7 mouse cellular contexts compared by ENCODE assay signal in the genomic region with DNA sequence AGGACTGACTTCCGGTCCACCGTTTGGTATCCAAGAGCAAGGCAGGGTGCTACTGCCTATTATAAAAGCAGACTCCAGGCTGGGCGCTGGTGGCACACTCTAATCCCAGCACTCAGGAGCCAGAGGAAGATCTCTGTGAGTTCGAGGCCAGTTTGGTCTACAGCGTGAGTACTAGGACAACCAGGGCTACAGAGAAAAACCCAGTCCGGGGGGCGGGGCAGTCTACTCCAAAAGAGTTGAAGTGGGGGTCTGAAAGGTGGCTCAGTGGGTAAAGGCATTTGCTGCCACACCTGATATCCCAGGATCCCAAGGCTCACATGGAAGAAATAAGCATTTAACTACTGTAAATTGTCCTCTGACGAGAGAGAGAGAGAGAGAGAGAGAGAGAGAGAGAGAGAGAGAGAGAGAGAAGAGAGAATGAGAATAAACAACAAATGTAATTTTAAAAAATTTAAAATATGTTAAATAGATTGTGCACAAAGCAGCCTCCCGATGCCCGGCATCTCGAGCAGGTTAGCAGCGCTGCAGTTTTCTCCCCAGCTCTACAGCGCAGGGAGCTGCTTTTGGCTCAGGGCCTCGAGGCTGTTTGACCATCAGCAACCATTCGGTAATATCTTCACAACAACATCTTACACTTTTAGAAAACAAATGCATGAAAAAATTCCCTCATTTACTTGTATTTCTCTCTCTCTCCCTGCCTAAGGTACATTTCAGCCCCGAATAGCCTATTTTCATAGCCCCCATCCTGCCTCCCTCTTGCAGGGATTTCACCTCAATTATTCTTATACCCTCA. TPM values are rescaled to one million over a fixed set of nuclear protein-coding genes. Genes with fewer than 3 reads are reported as not detected.
DNase-seq lines count a peak whose midpoint lies in the region; ATAC-seq and TF ChIP-seq lines count a peak whose summit lies in the region.

No protein-coding gene starts in this region.

- H3K36me3 ChIP-seq in lung, embryonic 16.5 days (ENCODE audit: control insufficient read depth, insufficient read depth, low read length) = no peaks in the 10 kb centered on the region
- no peaks in the 10 kb centered on the region for H3K36me3 ChIP-seq in forebrain, embryonic 12.5 days (replicated peaks)
- H3K36me3 ChIP-seq in limb, embryonic 13.5 days = no peaks in the 10 kb centered on the region
- H3K36me3 ChIP-seq in stomach, postnatal 0 days (ENCODE audit: control insufficient read depth, insufficient read depth, low read length) = no peaks in the 10 kb centered on the region

- peak overlapping the region; percentile 55 for H3K4me3 ChIP-seq in lung, embryonic 16.5 days (ENCODE audit: low read length)
- H3K4me3 ChIP-seq in forebrain, embryonic 12.5 days (replicated peaks) = peak overlapping the region; percentile 47; the same call in 1 of the 2 replicates
- peak overlapping the region; percentile 55 for H3K4me3 ChIP-seq in limb, embryonic 13.5 days
- H3K4me3 ChIP-seq in stomach, postnatal 0 days (ENCODE audit: low read depth, low read length) = peak overlapping the region; percentile 52

- no peak for ATAC-seq in lung, embryonic 16.5 days (ENCODE audit: low read depth)
- ATAC-seq in forebrain, embryonic 12.5 days (ENCODE audit: low FRiP score) = no peak
- no peak for ATAC-seq in limb, embryonic 13.5 days (ENCODE audit: low FRiP score, low read depth)
- no peak for ATAC-seq in stomach, postnatal 0 days (ENCODE audit: low FRiP score, low TSS enrichment)

- peaks cover 53% of the 10 kb centered on the region for H3K27me3 ChIP-seq in lung, embryonic 16.5 days (ENCODE audit: control insufficient read depth, insufficient read depth, low read depth, low read length)
- H3K27me3 ChIP-seq in forebrain, embryonic 12.5 days = peaks cover 87% of the 10 kb centered on the region
- peaks cover 87% of the 10 kb centered on the region for H3K27me3 ChIP-seq in limb, embryonic 13.5 days
- H3K27me3 ChIP-seq in stomach, postnatal 0 days (ENCODE audit: control insufficient read depth, insufficient read depth, low read length) = no peaks in the 10 kb centered on the region; the same call in 1 of the 2 replicates

- 11% methylated on average over 16 of the region's 16 CpGs for WGBS in lung, embryonic 16.5 days
- WGBS in forebrain, embryonic 12.5 days = 22% methylated on average over 16 of the region's 16 CpGs
- WGBS in limb, embryonic 13.5 days = 15% methylated on average over 16 of the region's 16 CpGs
- 20% methylated on average over 16 of the region's 16 CpGs for WGBS in stomach, postnatal 0 days

- H3K9ac ChIP-seq in lung, embryonic 16.5 days (ENCODE audit: low read length) = no peak overlapping the region
- H3K9ac ChIP-seq in forebrain, embryonic 12.5 days = no peak overlapping the region
- H3K9ac ChIP-seq in limb, embryonic 13.5 days = no peak overlapping the region
- H3K9ac ChIP-seq in stomach, postnatal 0 days (ENCODE audit: low read length) = no peak overlapping the region

- TF ChIP-seq EP300 in stomach, postnatal 0 days (optimal IDR thresholded peaks at IDR 0.05) = no peak

- no peak for TF ChIP-seq CTCF in stomach, postnatal 0 days (IDR thresholded peaks at IDR 0.05; ENCODE audit: low read depth)

- no peak overlapping the region for H3K27ac ChIP-seq in lung, embryonic 16.5 days (ENCODE audit: low read length)
- H3K27ac ChIP-seq in forebrain, embryonic 12.5 days = no peak overlapping the region
- no peak overlapping the region for H3K27ac ChIP-seq in limb, embryonic 13.5 days
- no peak overlapping the region for H3K27ac ChIP-seq in stomach, postnatal 0 days (replicated peaks)

- no peak for DNase-seq in lung, adult 18-20 months
- no peak for DNase-seq in stomach, postnatal 0 days (ENCODE audit: low spot score)
- DNase-seq in layer of hippocampus, postnatal 25 days (ENCODE audit: extremely low spot score in 1 of 2, low spot score in 1 of 2) = no peak
- no peak for DNase-seq in right cerebral cortex, adult 2 months (ENCODE audit: low spot score in 2 of 2)

- peak overlapping the region; percentile 83; the same call in 1 of the 2 replicates for H3K4me2 ChIP-seq in lung, embryonic 16.5 days (ENCODE audit: low read depth, low read length)
- H3K4me2 ChIP-seq in forebrain, embryonic 12.5 days = peak overlapping the region; percentile 72
- peak overlapping the region; percentile 91 for H3K4me2 ChIP-seq in limb, embryonic 13.5 days (replicated peaks)
- peak overlapping the region; percentile 84 for H3K4me2 ChIP-seq in stomach, postnatal 0 days (replicated peaks; ENCODE audit: low read depth)

- H3K4me1 ChIP-seq in lung, embryonic 16.5 days (replicated peaks; ENCODE audit: control insufficient read depth, insufficient read depth, low read length) = peaks cover 18% of the 10 kb centered on the region
- H3K4me1 ChIP-seq in forebrain, embryonic 12.5 days = peaks cover 20% of the 10 kb centered on the region
- peaks cover 14% of the 10 kb centered on the region for H3K4me1 ChIP-seq in limb, embryonic 13.5 days
- H3K4me1 ChIP-seq in stomach, postnatal 0 days (replicated peaks; ENCODE audit: control insufficient read depth, insufficient read depth) = no peaks in the 10 kb centered on the region

- no peaks in the 10 kb centered on the region for H3K9me3 ChIP-seq in lung, embryonic 16.5 days (ENCODE audit: control insufficient read depth, low read length)
- H3K9me3 ChIP-seq in forebrain, embryonic 12.5 days = no peaks in the 10 kb centered on the region
- 0 out of 2 replicates have a peak, but pooled peaks cover 3% of the 10 kb centered on the region for H3K9me3 ChIP-seq in limb, embryonic 13.5 days
- no peaks in the 10 kb centered on the region for H3K9me3 ChIP-seq in stomach, postnatal 0 days (ENCODE audit: control insufficient read depth, low read length)

RNA-seq across cellular contexts. Expression of a gene that starts 0.9 kb away (rescaled TPM):
- polyA plus RNA-seq in lung, embryonic 16.5 days (2015; fragmentation: Nextera tagmentation; extraction: Ambion mirVana) = 0.15 and 0.58 TPM in 2 replicates
- polyA plus RNA-seq in forebrain, embryonic 12.5 days (2016; fragmentation: Nextera tagmentation; extraction: Ambion mirVana) = 0.95 and 1.2 TPM in 2 replicates
- 0.32 and 1.1 TPM in 2 replicates for polyA plus RNA-seq in limb, embryonic 13.5 days (2015; fragmentation: Nextera tagmentation; extraction: Ambion mirVana)
- 0.50 and 0.58 TPM in 2 replicates for polyA plus RNA-seq in stomach, postnatal 0 days (2015; fragmentation: Nextera tagmentation; extraction: Ambion mirVana)
- 10 to 100 TPM; 22.2 to 23.6 TPM for total RNA-seq in layer of hippocampus, postnatal 25 days (2021)
